ENCODE assay signal across 7 mouse cellular contexts in the genomic region with DNA sequence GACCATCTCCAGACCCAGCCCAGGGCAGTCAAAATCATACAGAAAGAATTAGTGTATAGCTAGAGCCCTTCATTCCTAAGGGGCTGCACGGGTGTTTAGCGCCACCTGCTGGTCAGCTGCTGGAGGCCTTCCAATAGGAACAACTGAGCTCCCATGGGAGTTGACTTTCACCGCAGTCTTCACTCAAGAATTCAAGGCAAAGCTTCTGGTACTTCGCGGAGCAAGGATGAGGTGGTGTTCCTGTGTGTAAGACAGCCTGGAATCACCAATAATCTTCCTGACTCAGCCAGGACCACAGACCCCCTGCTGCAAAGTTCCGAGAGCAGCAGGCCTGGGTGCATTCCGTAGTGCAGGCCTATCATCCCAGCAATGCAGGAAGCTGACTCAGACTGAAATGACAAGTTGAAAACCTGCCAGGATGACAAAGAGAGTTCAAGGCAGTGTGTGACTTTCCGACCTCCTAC. TPM values are rescaled to one million over a fixed set of nuclear protein-coding genes. Genes with fewer than 3 reads are reported as not detected.
DNase-seq lines count a peak whose midpoint lies in the region; ATAC-seq lines count a peak whose summit lies in the region.

No protein-coding gene starts in this region.

- WGBS in embryonic facial prominence, embryonic 10.5 days, result 30% methylated on average over 8 of the region's 8 CpGs
- WGBS in limb, embryonic 12.5 days, result 37% methylated on average over 8 of the region's 8 CpGs
- WGBS in midbrain, embryonic 15.5 days, result 26% methylated on average over 8 of the region's 8 CpGs

- no peaks in the 10 kb centered on the region for H3K9me3 ChIP-seq in embryonic facial prominence, embryonic 10.5 days
- no peaks in the 10 kb centered on the region for H3K9me3 ChIP-seq in limb, embryonic 12.5 days
- no peaks in the 10 kb centered on the region for H3K9me3 ChIP-seq in midbrain, embryonic 15.5 days

- H3K4me2 ChIP-seq in limb, embryonic 12.5 days, result no peak overlapping the region
- H3K4me2 ChIP-seq in midbrain, embryonic 15.5 days, result no peak overlapping the region

- no peak overlapping the region for H3K27ac ChIP-seq in embryonic facial prominence, embryonic 10.5 days (replicated peaks)
- H3K27ac ChIP-seq in limb, embryonic 12.5 days, result no peak overlapping the region
- H3K27ac ChIP-seq in midbrain, embryonic 15.5 days, result no peak overlapping the region

- ATAC-seq in limb, embryonic 12.5 days (ENCODE audit: insufficient number of reproducible peaks, insufficient read depth, low FRiP score, low TSS enrichment, low read depth), result peak; percentile 18; the same call in 1 of the 2 replicates
- ATAC-seq in midbrain, embryonic 15.5 days (replicated peaks), result peak; percentile 46; the same call in 1 of the 2 replicates

- H3K4me3 ChIP-seq in embryonic facial prominence, embryonic 10.5 days, result peak overlapping the region; percentile 17; the same call in 1 of the 2 replicates
- no peak overlapping the region for H3K4me3 ChIP-seq in limb, embryonic 12.5 days (replicated peaks)
- H3K4me3 ChIP-seq in midbrain, embryonic 15.5 days, result no peak overlapping the region

- H3K4me1 ChIP-seq in embryonic facial prominence, embryonic 10.5 days, result peaks cover 52% of the 10 kb centered on the region
- H3K4me1 ChIP-seq in limb, embryonic 12.5 days (replicated peaks), result peaks cover 12% of the 10 kb centered on the region
- peaks cover 19% of the 10 kb centered on the region for H3K4me1 ChIP-seq in midbrain, embryonic 15.5 days

- peak; percentile 94 for DNase-seq in adrenal gland, postnatal 14 days
- peak; percentile 90 for DNase-seq in embryonic facial prominence, embryonic 10.5 days (ENCODE audit: low spot score)
- peak; percentile 98 for DNase-seq in heart, adult 11 months
- peak; percentile 91 for DNase-seq in kidney, adult 18-20 months
- peak; percentile 83 to 92 for DNase-seq in spleen, postnatal 10 days (ENCODE audit: low spot score in 2 of 2)

- no peak overlapping the region for H3K9ac ChIP-seq in limb, embryonic 12.5 days (replicated peaks)
- H3K9ac ChIP-seq in midbrain, embryonic 15.5 days, result no peak overlapping the region

- no peaks in the 10 kb centered on the region for H3K27me3 ChIP-seq in embryonic facial prominence, embryonic 10.5 days (replicated peaks; ENCODE audit: low read depth, poor library complexity, severe bottlenecking)
- H3K27me3 ChIP-seq in limb, embryonic 12.5 days, result peaks cover 3% of the 10 kb centered on the region; the same call in 1 of the 2 replicates
- H3K27me3 ChIP-seq in midbrain, embryonic 15.5 days (replicated peaks), result no peaks in the 10 kb centered on the region

- H3K36me3 ChIP-seq in embryonic facial prominence, embryonic 10.5 days (replicated peaks), result no peaks in the 10 kb centered on the region
- H3K36me3 ChIP-seq in limb, embryonic 12.5 days, result no peaks in the 10 kb centered on the region
- no peaks in the 10 kb centered on the region for H3K36me3 ChIP-seq in midbrain, embryonic 15.5 days (replicated peaks)

RNA-seq across cellular contexts. Expression of a gene that starts 0.5 kb away (rescaled TPM):
- 325 and 436 TPM in 2 replicates for total RNA-seq in adrenal gland, postnatal 14 days (2021)
- polyA plus RNA-seq in embryonic facial prominence, embryonic 10.5 days (2016; fragmentation: Nextera tagmentation; extraction: Ambion mirVana), result 1,072 and 1,177 TPM in 2 replicates
- 833 and 848 TPM in 2 replicates for polyA plus RNA-seq in limb, embryonic 12.5 days (2016; fragmentation: Nextera tagmentation; extraction: Ambion mirVana)
- polyA plus RNA-seq in midbrain, embryonic 15.5 days (2015; fragmentation: Nextera tagmentation; extraction: Ambion mirVana), result 1,449 and 1,477 TPM in 2 replicates

RNA-seq across cellular contexts. Expression of a gene that starts 20.6 kb away (rescaled TPM):
- not detected in 2 replicates for total RNA-seq in adrenal gland, postnatal 14 days (2021)
- 0.16 TPM in 1 of 2 replicates, not detected in the other for polyA plus RNA-seq in embryonic facial prominence, embryonic 10.5 days (2016; fragmentation: Nextera tagmentation; extraction: Ambion mirVana)
- not detected in 2 replicates for polyA plus RNA-seq in limb, embryonic 12.5 days (2016; fragmentation: Nextera tagmentation; extraction: Ambion mirVana)
- 0.31 TPM in 1 of 2 replicates, not detected in the other for polyA plus RNA-seq in midbrain, embryonic 15.5 days (2015; fragmentation: Nextera tagmentation; extraction: Ambion mirVana)

RNA-seq across cellular contexts. Expression of a gene that starts 34.7 kb away (rescaled TPM):
- total RNA-seq in adrenal gland, postnatal 14 days (2021), result 35.2 and 41.6 TPM in 2 replicates
- polyA plus RNA-seq in embryonic facial prominence, embryonic 10.5 days (2016; fragmentation: Nextera tagmentation; extraction: Ambion mirVana), result 22.4 and 24.1 TPM in 2 replicates
- 30.2 and 33.5 TPM in 2 replicates for polyA plus RNA-seq in limb, embryonic 12.5 days (2016; fragmentation: Nextera tagmentation; extraction: Ambion mirVana)
- polyA plus RNA-seq in midbrain, embryonic 15.5 days (2015; fragmentation: Nextera tagmentation; extraction: Ambion mirVana), result 25.5 and 26.8 TPM in 2 replicates
